Mouse (Mus musculus): Measurements from ENCODE around the gene Pdcd6ip.

The Pdcd6ip gene

DNA sequence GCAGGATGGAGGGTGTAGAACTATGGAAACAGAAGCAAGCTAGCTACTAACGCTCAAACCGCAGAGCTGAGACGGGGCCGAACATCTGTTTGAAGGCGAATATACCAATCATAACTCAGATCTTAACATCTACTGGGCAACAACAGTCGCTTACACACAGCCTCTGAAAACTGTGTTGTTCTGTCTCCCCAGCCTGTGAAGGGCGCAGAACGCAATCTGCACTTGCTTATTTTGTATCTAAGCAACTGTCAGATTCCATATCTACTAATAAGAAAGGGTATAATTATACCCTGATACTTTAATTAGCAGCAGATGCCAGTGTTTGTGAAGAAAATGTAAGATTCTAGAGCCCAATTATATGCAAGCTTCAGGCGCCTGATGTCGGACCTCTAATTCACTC, 81.3 kb downstream of the Pdcd6ip start:
- ATAC-seq (ENCODE audit: low TSS enrichment) = no peak

- ATAC-seq (ENCODE audit: low TSS enrichment) = no peak
Observed at GRCm38 (mm10) chr9:113624086-113624485, 84.0 kb downstream of the Pdcd6ip start.

DNA sequence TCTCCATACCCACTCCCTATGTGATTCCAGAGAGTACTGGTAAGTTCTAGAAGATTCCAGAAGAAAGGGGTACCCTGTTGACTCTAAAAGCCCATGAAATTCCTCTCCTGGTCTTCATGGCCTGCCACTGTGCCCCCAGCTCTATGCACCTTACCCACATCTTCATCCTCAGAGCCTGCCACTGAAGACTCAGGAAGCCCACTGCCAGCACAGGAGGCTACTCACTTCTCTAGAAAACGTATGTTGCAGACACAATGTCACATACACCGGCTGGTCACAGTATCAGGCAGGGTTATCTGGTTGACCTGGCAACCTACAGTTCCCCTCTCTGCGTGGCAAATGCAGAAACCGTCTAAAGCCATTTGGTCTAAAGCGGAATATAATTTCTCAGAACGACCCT, 91.0 kb downstream of the Pdcd6ip start:
- no peak for ATAC-seq (ENCODE audit: low TSS enrichment)

GRCm38 (mm10) chr9:113610776-113611175, 97.3 kb downstream of the Pdcd6ip start:
- no peak for ATAC-seq (ENCODE audit: low TSS enrichment)

GRCm38 (mm10) chr9:113602140-113602539, 105.9 kb downstream of the Pdcd6ip start:
- no peak for ATAC-seq (ENCODE audit: low TSS enrichment)

Data from frontal cortex, adult (tissue).